Comparison of ENCODE assay signal across 20 mouse cellular contexts in the genomic region with DNA sequence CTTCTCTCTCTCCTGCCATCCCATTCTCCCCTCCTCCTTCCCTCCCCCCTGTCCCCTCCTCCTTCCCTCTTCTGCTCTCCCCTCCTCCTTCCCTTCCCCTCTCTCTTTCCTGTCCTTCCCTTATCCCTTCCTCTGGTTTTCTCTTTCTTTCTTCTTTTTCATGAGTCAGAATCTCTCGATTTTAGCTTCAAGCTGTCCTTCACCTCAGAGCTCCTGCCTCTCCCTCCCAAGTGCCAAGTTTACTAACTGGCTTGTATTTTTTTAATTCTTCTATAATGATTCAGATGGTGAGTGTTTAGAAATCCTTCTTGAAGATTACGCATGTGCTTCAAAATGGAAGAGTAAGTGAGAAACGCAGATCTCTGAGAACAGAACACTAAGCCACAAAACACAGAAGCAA.
"Had no signal": no experiment of that assay in that cellular context is flagged by ENCODE, and none has a peak within 500 bp of the region (broad histone marks: within the 10 kb centered on the region; RNA-seq: fewer than 3 reads in every experiment).

No protein-coding gene starts in this region.

- DNase-seq: kidney, adult 11 months; kidney, adult 8-10 months; kidney, postnatal 10 days; kidney, postnatal 36 days; left cerebral cortex, postnatal 4 days; liver, postnatal 0 days; thymus, adult 18-20 months; thymus, postnatal 36 days had no signal

- H3K27me3 ChIP-seq: intestine, embryonic 15.5 days; kidney, embryonic 15.5 days; limb, embryonic 12.5 days; limb, embryonic 15.5 days; midbrain, embryonic 13.5 days; neural tube, embryonic 13.5 days had no signal

- H3K36me3 ChIP-seq: intestine, embryonic 15.5 days; kidney, embryonic 15.5 days; limb, embryonic 12.5 days; limb, embryonic 15.5 days; midbrain, embryonic 10.5 days; midbrain, embryonic 13.5 days; neural tube, embryonic 13.5 days had no signal

- H3K27ac ChIP-seq: intestine, embryonic 15.5 days; kidney, embryonic 15.5 days; limb, embryonic 12.5 days; limb, embryonic 15.5 days; liver, embryonic 14.5 days; midbrain, embryonic 10.5 days; midbrain, embryonic 13.5 days; neural tube, embryonic 13.5 days had no signal

- ATAC-seq: intestine, embryonic 15.5 days; liver, postnatal 0 days; midbrain, embryonic 13.5 days; midbrain, embryonic 16.5 days had no signal

- H3K9me3 ChIP-seq: intestine, embryonic 15.5 days; kidney, embryonic 15.5 days; limb, embryonic 12.5 days; limb, embryonic 15.5 days; midbrain, embryonic 10.5 days; midbrain, embryonic 13.5 days had no signal

- H3K4me2 ChIP-seq: intestine, embryonic 15.5 days; kidney, embryonic 15.5 days; limb, embryonic 12.5 days; limb, embryonic 15.5 days; liver, embryonic 11.5 days; midbrain, embryonic 13.5 days; neural tube, embryonic 13.5 days had no signal

- H3K9ac ChIP-seq: intestine, embryonic 15.5 days; kidney, embryonic 15.5 days; limb, embryonic 12.5 days; limb, embryonic 15.5 days; liver, embryonic 14.5 days; liver, postnatal 0 days; midbrain, embryonic 13.5 days; neural tube, embryonic 13.5 days had no signal

- H3K4me3 ChIP-seq: intestine, embryonic 15.5 days; kidney, embryonic 15.5 days; limb, embryonic 12.5 days; limb, embryonic 15.5 days; megakaryocyte, embryonic 14.5 days; midbrain, embryonic 10.5 days; midbrain, embryonic 13.5 days; myocyte; neural tube, embryonic 13.5 days had no signal
